Mouse (Mus musculus): ENCODE data around the gene Itgad. TPM values are rescaled to one million over a fixed set of nuclear protein-coding genes. Genes with fewer than 3 reads are reported as not detected.

The Itgad gene
- not detected in 2 replicates for polyA plus RNA-seq (2015; fragmentation: Nextera tagmentation; extraction: Ambion mirVana)

DNA sequence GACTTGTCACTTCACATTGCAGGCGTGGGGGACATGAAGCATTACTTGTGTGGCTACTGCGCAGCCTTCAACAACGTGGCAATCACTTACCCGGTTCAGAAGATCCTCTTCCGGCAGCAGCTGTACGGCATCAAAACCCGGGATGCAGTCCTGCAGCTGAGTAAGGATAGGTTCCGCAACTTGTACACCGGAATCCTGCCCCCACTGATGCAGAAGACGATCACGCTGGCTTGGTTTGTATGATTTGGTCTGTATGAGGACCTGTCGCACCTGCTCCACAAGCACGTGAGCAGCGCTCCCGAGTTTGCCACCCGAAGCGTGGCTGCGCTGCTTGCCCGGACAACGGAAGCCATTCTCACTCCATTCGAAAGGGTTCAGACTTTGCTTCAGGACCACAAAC, at the start of gene Itgad:
Itgad (plus strand) TSS at position 301 of the 400 bp plus-strand sequence.
- no peak within 1 kb of the TSS for H3K27ac ChIP-seq
- H3K9me3 ChIP-seq, result no peaks in the 10 kb centered on the region
- H3K9ac ChIP-seq, result no peak within 1 kb of the TSS
- no peak within 1 kb of the TSS for H3K4me3 ChIP-seq
- H3K36me3 ChIP-seq, result no peaks in the 10 kb centered on the region
- whole genome bisulfite sequencing, result 92% methylated on average over 21 of the region's 21 CpGs
- no peak within 1 kb of the TSS for H3K4me2 ChIP-seq
- ATAC-seq (ENCODE audit: insufficient number of reproducible peaks, low FRiP score, low TSS enrichment, low read depth), result no peak
- no peaks in the 10 kb centered on the region for H3K27me3 ChIP-seq
- no peaks in the 10 kb centered on the region for H3K4me1 ChIP-seq

DNA sequence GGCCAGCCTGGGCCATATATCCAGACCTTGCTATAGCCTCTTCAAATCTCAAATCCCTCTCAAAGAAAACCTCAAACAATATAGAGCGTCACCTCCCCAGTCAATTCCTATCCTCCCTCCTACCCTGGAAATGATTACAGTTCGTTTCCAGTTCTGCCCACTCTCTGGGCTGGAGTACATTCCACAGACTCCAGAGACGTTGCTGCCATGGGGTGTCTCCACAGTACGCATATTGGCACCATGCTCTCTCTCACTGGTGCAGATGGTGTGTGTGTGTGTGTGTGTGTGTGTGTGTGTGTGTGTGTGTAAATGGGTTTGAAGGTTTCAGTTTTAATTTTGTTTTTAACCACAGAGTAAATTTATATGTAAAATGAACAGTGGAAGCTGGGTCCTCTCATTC, 48.9 kb upstream of the Itgad start:
- 28% methylated on average over 4 of the region's 4 CpGs for WGBS
- Histone ChIP-seq H3K4me1 (no peaks in the 10 kb centered on the region), H3K36me3 (no peaks in the 10 kb centered on the region), H3K27me3 (no peaks in the 10 kb centered on the region), H3K4me2 (no peak overlapping the region), H3K4me3 (no peak overlapping the region), H3K9me3 (no peaks in the 10 kb centered on the region), H3K9ac (no peak overlapping the region), H3K27ac (no peak overlapping the region)
- no peak for ATAC-seq (ENCODE audit: insufficient number of reproducible peaks, low FRiP score, low TSS enrichment, low read depth)

DNA sequence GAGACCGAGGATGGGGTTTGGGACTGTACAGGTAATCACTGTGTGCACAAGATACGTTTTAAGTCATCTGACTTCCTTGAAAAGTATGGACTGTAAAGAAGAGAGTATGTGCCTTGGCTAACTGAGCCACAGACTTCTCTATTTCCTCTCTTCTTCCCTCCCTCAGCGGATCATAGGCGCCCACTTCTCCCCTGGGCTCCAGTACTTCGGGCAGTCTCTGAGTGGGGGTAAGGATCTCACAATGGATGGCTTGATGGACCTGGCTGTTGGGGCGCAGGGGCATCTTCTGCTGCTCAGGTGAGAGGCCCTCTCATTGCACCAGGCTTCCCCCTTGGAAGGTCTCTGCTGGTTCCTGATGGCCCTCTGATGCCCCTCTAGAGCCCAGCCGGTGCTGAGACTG, 46.7 kb upstream of the Itgad start:
- no peaks in the 10 kb centered on the region for H3K36me3 ChIP-seq
- H3K27ac ChIP-seq, result no peak overlapping the region
- no peak overlapping the region for H3K4me2 ChIP-seq
- WGBS, result 87% methylated on average over 7 of the region's 7 CpGs
- H3K4me1 ChIP-seq, result no peaks in the 10 kb centered on the region
- H3K9ac ChIP-seq, result no peak overlapping the region
- H3K9me3 ChIP-seq, result no peaks in the 10 kb centered on the region
- no peak overlapping the region for H3K4me3 ChIP-seq
- H3K27me3 ChIP-seq, result no peaks in the 10 kb centered on the region
- no peak for ATAC-seq (ENCODE audit: insufficient number of reproducible peaks, low FRiP score, low TSS enrichment, low read depth)

DNA sequence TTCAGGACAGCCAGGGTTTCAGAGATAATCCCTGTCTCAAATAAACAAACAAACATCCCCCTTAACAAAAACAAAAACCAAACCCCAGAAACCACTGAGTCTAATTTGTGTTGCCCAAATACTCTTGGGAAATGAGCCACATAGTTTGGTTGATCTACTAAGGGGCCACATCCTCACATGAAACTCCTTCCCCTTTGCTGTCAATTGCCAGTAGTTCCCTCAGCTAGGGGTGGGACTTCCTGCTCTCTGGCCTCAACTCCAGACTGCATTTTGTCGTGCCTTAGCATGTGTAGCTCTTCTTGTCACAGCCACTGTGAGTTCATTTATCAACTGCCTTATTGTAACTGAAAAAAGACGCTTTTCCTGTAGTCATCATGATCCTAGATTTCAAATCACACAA, 43.9 kb upstream of the Itgad start:
- Histone ChIP-seq H3K27ac (no peak overlapping the region), H3K9me3 (no peaks in the 10 kb centered on the region), H3K4me3 (no peak overlapping the region), H3K4me1 (no peaks in the 10 kb centered on the region), H3K36me3 (no peaks in the 10 kb centered on the region), H3K4me2 (no peak overlapping the region), H3K9ac (no peak overlapping the region), H3K27me3 (no peaks in the 10 kb centered on the region)
- 73% methylated on average over 2 of the region's 2 CpGs for WGBS
- ATAC-seq (ENCODE audit: insufficient number of reproducible peaks, low FRiP score, low TSS enrichment, low read depth), result no peak

DNA sequence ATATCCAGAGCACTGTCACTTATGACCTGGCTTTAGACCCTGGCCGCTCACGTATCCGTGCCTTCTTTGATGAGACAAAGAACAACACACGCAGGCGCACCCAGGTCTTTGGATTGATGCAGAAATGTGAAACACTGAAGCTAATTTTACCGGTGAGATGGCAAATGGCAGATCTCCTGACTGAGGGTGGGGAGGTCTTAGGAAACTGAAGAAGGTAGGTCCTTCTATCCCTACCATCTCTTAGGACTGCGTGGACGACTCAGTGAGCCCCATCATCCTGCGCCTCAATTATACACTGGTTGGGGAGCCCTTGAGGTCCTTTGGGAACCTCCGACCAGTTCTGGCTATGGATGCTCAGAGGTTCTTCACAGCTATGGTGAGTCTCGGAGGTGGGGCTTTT, 42.0 kb upstream of the Itgad start:
- Histone ChIP-seq H3K27ac (no peak overlapping the region), H3K27me3 (no peaks in the 10 kb centered on the region), H3K4me3 (no peak overlapping the region), H3K9ac (no peak overlapping the region), H3K4me2 (no peak overlapping the region), H3K4me1 (no peaks in the 10 kb centered on the region), H3K9me3 (no peaks in the 10 kb centered on the region), H3K36me3 (no peaks in the 10 kb centered on the region)
- WGBS, result 86% methylated on average over 11 of the region's 11 CpGs
- ATAC-seq (ENCODE audit: insufficient number of reproducible peaks, low FRiP score, low TSS enrichment, low read depth), result no peak

DNA sequence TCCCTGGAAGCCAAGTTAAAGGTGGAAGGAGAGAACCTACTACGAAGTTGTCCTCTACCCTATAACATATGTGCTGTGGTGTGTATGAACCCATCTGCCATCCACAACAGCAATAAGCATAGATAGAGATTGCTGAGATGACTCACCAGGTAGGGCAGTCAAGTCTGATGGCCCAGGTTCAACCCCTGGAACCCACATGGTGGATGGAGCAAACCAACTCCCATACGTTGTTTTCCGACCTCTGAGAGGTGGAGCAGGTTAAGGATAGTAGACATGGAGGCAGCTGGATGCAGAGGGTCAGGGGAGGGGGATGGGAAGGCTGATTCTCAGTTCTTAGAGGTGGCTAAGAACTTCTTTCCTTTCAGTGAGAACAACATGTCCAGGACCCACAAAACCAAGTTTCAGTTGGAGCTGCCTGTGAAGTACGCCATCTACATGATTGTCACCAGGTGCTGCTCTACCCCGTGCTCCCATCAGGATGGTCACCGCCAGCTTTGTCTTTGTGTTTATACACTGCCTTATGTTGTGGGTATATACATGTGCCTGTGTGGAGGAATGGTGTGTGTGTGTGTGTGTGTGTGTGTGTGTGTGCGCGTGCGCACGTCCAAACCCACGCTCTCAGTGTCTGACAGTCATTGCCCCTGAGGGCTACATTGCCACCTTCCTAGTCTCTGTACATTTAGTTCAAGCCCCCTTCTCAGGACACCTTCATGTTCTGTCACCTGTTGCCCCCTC, 39.6 kb upstream of the Itgad start:
- ATAC-seq (ENCODE audit: insufficient number of reproducible peaks, low FRiP score, low TSS enrichment, low read depth), result no peak
- H3K27ac ChIP-seq, result no peak overlapping the region
- H3K4me1 ChIP-seq, result no peaks in the 10 kb centered on the region

DNA sequence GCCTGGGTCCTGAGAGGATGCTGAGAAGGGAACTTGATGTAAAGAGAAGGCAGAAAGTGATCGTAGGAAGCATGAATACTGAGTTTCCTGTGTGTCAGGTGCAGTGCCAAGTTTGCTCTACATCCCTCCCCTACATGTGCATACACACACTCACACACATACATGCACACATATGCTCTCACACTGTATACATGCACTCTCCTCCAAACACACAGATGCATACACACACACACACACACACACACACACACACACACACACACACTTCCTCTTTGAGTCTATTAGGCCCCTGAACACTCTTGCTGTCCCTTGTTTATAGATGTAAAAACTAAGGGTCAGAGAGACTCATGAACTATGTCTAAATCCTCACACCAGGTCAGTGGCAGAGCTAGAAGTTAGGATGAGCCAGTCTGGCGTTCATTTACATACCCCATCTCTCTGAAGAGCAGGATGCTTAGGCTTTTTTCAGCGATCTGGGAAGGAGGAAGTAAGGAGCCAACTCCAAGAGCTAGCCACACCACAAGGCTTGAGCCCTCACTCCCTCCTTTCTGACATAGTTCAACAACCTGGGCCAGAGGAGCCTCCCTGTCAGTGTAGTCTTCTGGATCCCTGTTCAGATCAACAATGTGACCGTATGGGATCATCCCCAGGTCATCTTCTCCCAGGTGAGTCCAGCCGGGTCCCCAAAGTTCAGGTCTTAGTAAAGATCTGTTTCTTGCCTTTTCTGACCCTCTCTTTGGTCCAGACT, 38.8 kb upstream of the Itgad start:
- Histone ChIP-seq H3K27ac (no peak overlapping the region), H3K4me2 (no peak overlapping the region), H3K4me1 (no peaks in the 10 kb centered on the region), H3K9me3 (no peaks in the 10 kb centered on the region), H3K4me3 (no peak overlapping the region), H3K27me3 (no peaks in the 10 kb centered on the region), H3K36me3 (no peaks in the 10 kb centered on the region), H3K9ac (no peak overlapping the region)
- ATAC-seq (ENCODE audit: insufficient number of reproducible peaks, low FRiP score, low TSS enrichment, low read depth), result no peak
- WGBS, result 69% methylated on average over 5 of the region's 5 CpGs

More for the DNA sequence above, 39.6 kb upstream of the Itgad start:
- Histone ChIP-seq H3K9me3 (no peaks in the 10 kb centered on the region), H3K4me3 (no peak overlapping the region), H3K27me3 (no peaks in the 10 kb centered on the region), H3K9ac (no peak overlapping the region), H3K36me3 (no peaks in the 10 kb centered on the region), H3K4me2 (no peak overlapping the region)
- 92% methylated on average over 11 of the region's 11 CpGs for WGBS

DNA sequence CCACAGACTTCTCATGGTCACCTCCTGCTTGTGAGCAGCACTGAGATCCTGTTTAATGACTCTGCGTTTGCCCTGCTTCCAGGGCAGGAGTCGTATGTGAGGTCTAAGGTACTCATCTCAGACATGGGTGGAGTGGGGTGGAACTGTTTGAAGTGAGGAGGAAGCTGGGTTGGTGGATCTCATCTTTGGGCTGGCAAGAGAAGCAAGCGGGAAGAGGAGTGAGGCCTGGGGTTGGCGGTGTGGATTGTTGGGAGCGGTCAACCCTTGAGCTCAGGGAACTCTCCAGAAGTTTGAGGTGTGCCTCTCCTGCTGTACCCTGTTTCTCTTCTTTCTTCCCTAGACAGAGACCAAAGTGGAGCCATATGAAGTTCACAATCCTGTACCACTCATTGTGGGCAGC, 37.8 kb upstream of the Itgad start:
- no peaks in the 10 kb centered on the region for H3K9me3 ChIP-seq
- WGBS, result 88% methylated on average over 5 of the region's 5 CpGs

DNA sequence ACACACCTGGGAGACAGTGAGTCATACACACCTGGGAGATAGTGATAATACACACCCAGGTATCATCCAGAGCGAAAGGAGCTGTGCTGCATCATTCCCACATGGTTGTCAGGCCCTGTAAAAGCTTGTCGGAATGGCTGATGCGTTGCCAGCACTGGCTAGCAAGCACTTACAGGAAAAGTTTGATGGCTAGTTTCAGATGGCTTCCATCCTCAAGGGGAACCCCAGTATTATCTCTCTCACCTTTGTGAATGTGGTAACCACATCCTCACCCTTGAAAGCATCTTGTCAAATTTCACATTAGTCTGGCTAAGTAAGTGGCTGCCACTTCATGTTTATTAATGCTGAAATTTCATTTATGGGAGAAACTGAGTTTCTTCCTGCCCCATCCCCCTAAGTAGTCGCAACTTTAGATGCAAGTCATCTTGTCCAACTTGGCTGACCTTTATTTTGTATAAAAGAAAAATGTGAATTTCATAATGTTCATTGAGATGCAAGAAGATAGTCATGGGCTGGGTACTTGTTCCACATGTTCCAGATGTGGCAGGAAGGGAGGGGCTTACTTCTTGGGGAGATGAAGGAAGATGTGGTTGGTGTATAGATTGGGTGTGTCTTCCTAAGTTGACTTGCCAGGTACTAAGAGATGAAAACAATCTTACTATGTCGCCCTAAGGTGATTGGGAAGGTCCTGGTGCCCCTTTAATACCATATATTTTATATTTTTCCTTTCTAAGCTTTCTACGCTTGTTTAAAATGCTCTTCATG, 34.3 kb upstream of the Itgad start:
- Histone ChIP-seq H3K27ac (no peak overlapping the region), H3K4me2 (no peak overlapping the region), H3K27me3 (no peaks in the 10 kb centered on the region), H3K9ac (no peak overlapping the region), H3K9me3 (no peaks in the 10 kb centered on the region), H3K4me3 (no peak overlapping the region), H3K36me3 (no peaks in the 10 kb centered on the region), H3K4me1 (no peaks in the 10 kb centered on the region)
- no peak for ATAC-seq (ENCODE audit: insufficient number of reproducible peaks, low FRiP score, low TSS enrichment, low read depth)
- 78% methylated on average over 6 of the region's 6 CpGs for WGBS

More for the DNA sequence above, 37.8 kb upstream of the Itgad start:
- no peak overlapping the region for H3K4me3 ChIP-seq
- H3K36me3 ChIP-seq, result no peaks in the 10 kb centered on the region
- no peaks in the 10 kb centered on the region for H3K4me1 ChIP-seq
- H3K27me3 ChIP-seq, result no peaks in the 10 kb centered on the region
- no peak overlapping the region for H3K9ac ChIP-seq
- ATAC-seq (ENCODE audit: insufficient number of reproducible peaks, low FRiP score, low TSS enrichment, low read depth), result no peak
- no peak overlapping the region for H3K27ac ChIP-seq
- no peak overlapping the region for H3K4me2 ChIP-seq

DNA sequence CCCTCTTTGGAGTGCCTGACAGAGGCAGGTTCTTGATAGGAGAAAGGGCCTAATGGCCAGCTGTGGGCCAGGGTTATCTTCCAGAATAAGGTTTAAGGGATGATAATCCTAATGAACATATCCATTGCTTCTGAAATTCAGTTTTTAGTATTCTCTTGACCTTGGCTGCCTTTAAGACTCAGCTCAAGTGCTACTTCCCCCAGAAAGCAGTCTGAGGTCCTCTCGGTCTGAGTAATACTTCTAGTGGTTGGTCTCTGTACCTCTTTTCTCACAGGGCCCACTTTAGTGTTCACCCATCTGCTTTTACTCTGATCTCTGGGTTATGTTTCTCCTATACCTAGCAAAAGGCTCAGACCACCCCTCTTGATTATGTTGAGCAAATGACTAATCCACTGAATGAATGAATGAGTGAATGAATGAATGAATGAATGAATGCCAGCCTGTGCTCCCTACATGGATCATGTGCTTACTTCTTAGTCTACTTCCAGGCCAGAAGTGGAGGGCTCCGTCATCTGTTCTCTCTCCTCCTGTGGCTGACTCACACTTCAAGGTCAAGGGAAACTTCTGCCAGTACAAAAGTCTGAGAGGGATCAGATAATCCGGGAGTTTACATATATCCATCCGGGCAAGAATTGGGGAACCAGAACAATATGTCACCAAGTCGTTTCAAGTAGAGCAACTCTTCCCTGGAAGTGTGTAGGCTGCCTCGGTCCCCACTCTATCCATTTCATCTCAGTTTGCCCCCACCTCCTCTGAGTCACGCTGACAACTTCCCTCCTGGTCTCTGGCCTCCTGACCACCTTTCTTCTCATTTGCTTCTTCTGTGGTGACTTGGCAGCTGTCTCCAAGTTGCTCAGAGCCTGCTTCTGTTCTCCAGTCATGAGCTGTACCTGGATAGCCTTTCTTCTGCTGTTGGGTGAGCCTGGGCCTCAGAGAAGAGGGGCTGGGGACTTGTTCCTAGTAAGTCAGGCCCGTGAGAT, 25.1 kb upstream of the Itgad start, which contains the start of gene Itgax:
Itgax (plus strand) TSS at position 807 of the 980 bp plus-strand sequence.
- H3K27ac ChIP-seq, result no peak within 1 kb of the TSS
- H3K4me2 ChIP-seq, result no peak within 1 kb of the TSS
- no peak for ATAC-seq (ENCODE audit: insufficient number of reproducible peaks, low FRiP score, low TSS enrichment, low read depth)
- H3K36me3 ChIP-seq, result no peaks in the 10 kb centered on the region
- no peak within 1 kb of the TSS for H3K9ac ChIP-seq
- H3K4me1 ChIP-seq, result no peaks in the 10 kb centered on the region
- H3K27me3 ChIP-seq, result no peaks in the 10 kb centered on the region
- no peaks in the 10 kb centered on the region for H3K9me3 ChIP-seq
- no peak within 1 kb of the TSS for H3K4me3 ChIP-seq
- WGBS, result 78% methylated on average over 8 of the region's 8 CpGs

DNA sequence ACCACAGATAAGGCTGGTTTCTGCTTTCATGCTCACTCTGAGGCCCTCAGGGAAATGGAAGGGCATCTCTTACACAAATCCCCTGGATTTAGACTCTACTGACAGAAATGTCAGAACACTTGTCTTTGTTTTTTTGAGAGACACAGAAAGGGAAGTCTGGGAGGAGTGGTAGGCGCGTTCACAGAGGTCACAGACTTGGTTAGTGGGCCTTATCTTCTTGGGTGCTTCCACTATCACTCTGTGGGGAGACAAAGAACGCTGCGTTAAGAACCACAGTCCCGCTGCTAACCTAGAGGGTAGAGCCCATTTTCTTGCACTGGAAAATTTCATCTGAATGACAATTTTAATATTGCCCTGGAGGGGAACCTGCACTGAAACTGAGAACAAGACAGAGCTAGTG, 22.0 kb upstream of the Itgad start:
- no peak overlapping the region for H3K4me3 ChIP-seq
- no peak overlapping the region for H3K27ac ChIP-seq
- ATAC-seq (ENCODE audit: insufficient number of reproducible peaks, low FRiP score, low TSS enrichment, low read depth), result no peak
- H3K4me1 ChIP-seq, result no peaks in the 10 kb centered on the region
- no peaks in the 10 kb centered on the region for H3K27me3 ChIP-seq
- H3K9me3 ChIP-seq, result no peaks in the 10 kb centered on the region
- no peak overlapping the region for H3K9ac ChIP-seq
- no peaks in the 10 kb centered on the region for H3K36me3 ChIP-seq
- H3K4me2 ChIP-seq, result no peak overlapping the region
- 81% methylated on average over 5 of the region's 5 CpGs for WGBS

Data from limb, embryonic 15.5 days (tissue).